Comparison of ENCODE assay signal across 8 mouse cellular contexts in the genomic region with DNA sequence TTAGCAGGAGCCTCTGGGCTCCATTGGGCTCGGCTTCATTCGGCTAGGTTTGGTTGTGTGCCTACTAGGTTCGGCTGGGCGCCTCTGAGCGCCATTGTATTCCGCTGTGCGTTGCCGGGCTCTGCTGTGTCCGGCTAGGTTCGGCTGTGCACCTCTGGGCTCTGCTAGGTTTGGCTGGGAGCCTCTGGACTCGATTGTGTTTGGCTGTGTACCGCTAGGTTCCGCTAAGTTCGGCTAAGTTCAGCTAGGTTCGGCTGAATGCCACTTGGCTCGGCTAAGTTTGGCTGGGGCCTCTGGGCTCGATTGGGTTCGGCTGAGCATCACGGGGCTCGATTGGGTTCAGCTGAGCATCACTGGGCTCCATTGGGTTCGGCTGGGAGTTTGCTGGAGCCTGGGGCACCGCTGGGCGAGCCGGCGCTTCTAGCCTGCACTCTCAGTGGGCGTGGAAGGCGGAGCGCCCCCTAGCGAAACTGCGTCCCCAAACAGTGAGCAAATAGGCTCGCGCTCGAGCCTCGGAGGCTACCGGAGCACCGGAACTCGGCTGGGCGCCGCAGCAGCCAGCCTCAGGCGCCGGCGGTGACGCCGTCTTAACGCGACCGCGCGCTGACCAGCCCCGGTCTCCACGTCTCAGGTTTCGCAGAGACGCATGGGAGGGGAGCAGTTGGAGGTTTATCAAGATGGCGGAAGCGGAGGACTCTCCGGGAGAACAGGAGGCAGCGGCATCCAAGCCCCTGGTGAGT. TPM values are rescaled to one million over a fixed set of nuclear protein-coding genes. Genes with fewer than 3 reads are reported as not detected.
DNase-seq lines count a peak whose midpoint lies in the region; ATAC-seq and TF ChIP-seq lines count a peak whose summit lies in the region.

No protein-coding gene starts in this region.

- intact Hi-C loops in heart, postnatal 36 days (cut with DNase I): loop anchor here (5.0 kb wide), 1 partner anchor 235 kb away; no protein-coding TSS in a partner anchor

- no peaks in the 10 kb centered on the region for H3K9me3 ChIP-seq in ES-E14 (ENCODE audit: control insufficient read depth, insufficient read depth, low read depth, low read length)
- H3K9me3 ChIP-seq in forebrain, embryonic 15.5 days: no peaks in the 10 kb centered on the region
- H3K9me3 ChIP-seq in lung, embryonic 15.5 days: no peaks in the 10 kb centered on the region

- 19% methylated on average over 57 of the region's 57 CpGs for WGBS in forebrain, embryonic 15.5 days
- 15% methylated on average over 57 of the region's 57 CpGs for WGBS in lung, embryonic 15.5 days

- peak overlapping the region; percentile 79 to 94 for H3K4me3 ChIP-seq in ES-E14 (ENCODE audit: insufficient read depth in 1 of 2, low read depth in 1 of 2, low read length in 2 of 2, poor library complexity in 1 of 2, severe bottlenecking in 1 of 2)
- H3K4me3 ChIP-seq in forebrain, embryonic 15.5 days: peak overlapping the region; percentile 63
- H3K4me3 ChIP-seq in lung, embryonic 15.5 days: peak overlapping the region; percentile 65

- no peaks in the 10 kb centered on the region for H3K27me3 ChIP-seq in forebrain, embryonic 15.5 days
- H3K27me3 ChIP-seq in lung, embryonic 15.5 days: no peaks in the 10 kb centered on the region

- H3K27ac ChIP-seq in ES-E14 (ENCODE audit: insufficient read depth, low read depth, low read length, poor library complexity, severe bottlenecking): peak overlapping the region; percentile 77
- H3K27ac ChIP-seq in forebrain, embryonic 15.5 days (replicated peaks): peak overlapping the region; percentile 90
- peak overlapping the region; percentile 96 for H3K27ac ChIP-seq in lung, embryonic 15.5 days

- peak overlapping the region; percentile 87 for H3K9ac ChIP-seq in ES-E14 (ENCODE audit: insufficient read depth, low read depth, low read length, poor library complexity, severe bottlenecking)
- peak overlapping the region; percentile 63 for H3K9ac ChIP-seq in forebrain, embryonic 15.5 days (replicated peaks)
- peak overlapping the region; percentile 72 for H3K9ac ChIP-seq in lung, embryonic 15.5 days

- ATAC-seq in forebrain, embryonic 15.5 days (replicated peaks): peak; percentile 83
- ATAC-seq in lung, embryonic 15.5 days (ENCODE audit: borderline replicate concordance, extremely low read depth, low FRiP score, low TSS enrichment): peak; percentile 90

- peak; percentile 77 for DNase-seq in ES-E14 (ENCODE audit: low read depth, low spot score)
- DNase-seq in cerebellum, adult 11-12 months: peak; percentile 93
- peak; percentile 92 to 94 for DNase-seq in heart, postnatal 36 days
- peak; percentile 90 to 93 for DNase-seq in layer of hippocampus, adult 8-10 months (ENCODE audit: low spot score in 2 of 2)
- DNase-seq in ovary, adult 18-20 months (ENCODE audit: low spot score): peak; percentile 87
- DNase-seq in thymus, postnatal 0 days (ENCODE audit: low spot score): peak; percentile 92

- no peaks in the 10 kb centered on the region; the same call in 1 of the 2 replicates for H3K36me3 ChIP-seq in ES-E14 (ENCODE audit: control insufficient read depth, insufficient read depth, low read length, poor library complexity, severe bottlenecking)
- no peaks in the 10 kb centered on the region for H3K36me3 ChIP-seq in forebrain, embryonic 15.5 days
- peaks cover 9% of the 10 kb centered on the region; the same call in 1 of the 2 replicates for H3K36me3 ChIP-seq in lung, embryonic 15.5 days

- in situ Hi-C loops in ES-E14 (cut with MboI; ENCODE audit: low sequenced_read_pairs in 2 of 2, unreplicated experiment in 2 of 2): loop anchor here in 1 of 2 experiments (25.0 kb wide), 1 partner anchor 225 kb away; no protein-coding TSS in a partner anchor

- peak overlapping the region; percentile 54 for H3K4me2 ChIP-seq in forebrain, embryonic 15.5 days (replicated peaks)
- peak overlapping the region; percentile 62 for H3K4me2 ChIP-seq in lung, embryonic 15.5 days

- H3K4me1 ChIP-seq in ES-E14 (ENCODE audit: control insufficient read depth in 2 of 2, insufficient read depth in 2 of 2, low read length in 2 of 2, poor library complexity in 1 of 2): no peaks in the 10 kb centered on the region; a peak in 1 of 4 replicates
- H3K4me1 ChIP-seq in forebrain, embryonic 15.5 days: peaks cover 11% of the 10 kb centered on the region
- H3K4me1 ChIP-seq in lung, embryonic 15.5 days: no peaks in the 10 kb centered on the region

TF ChIP-seq in ES-E14, 5 proteins besides CTCF, POLR2A, EP300 and RAD21:
- TF ChIP-seq HCFC1 (IDR thresholded peaks at IDR 0.05; ENCODE audit: borderline replicate concordance, insufficient read depth, low read length) (peak; percentile 69; the same call in 1 of the 2 replicates), ZNF384 (IDR thresholded peaks at IDR 0.05; ENCODE audit: low read depth, low read length) (no peak), ZC3H11A (IDR thresholded peaks at IDR 0.05; ENCODE audit: borderline replicate concordance, low read depth, low read length) (0 out of 2 replicates have a peak, but pooled peaks have one; percentile 17)

RNA-seq across cellular contexts. Expression of a gene that starts 1.6 kb away (rescaled TPM):
- 33.7 and 44.9 TPM in 2 replicates for total RNA-seq in ES-E14 (2012; rRNA removed)
- polyA plus RNA-seq in forebrain, embryonic 15.5 days (2015; fragmentation: Nextera tagmentation; extraction: Ambion mirVana): 20.5 and 21.2 TPM in 2 replicates
- total RNA-seq in heart, postnatal 36 days (2021): 10 to 100 TPM; 16.6 to 17.9 TPM
- 10 to 100 TPM; 36.0 to 42.3 (median 39.7) TPM for total RNA-seq in layer of hippocampus, adult 8-10 months (2022)
- polyA plus RNA-seq in lung, embryonic 15.5 days (2015; fragmentation: Nextera tagmentation; extraction: Ambion mirVana): 29.1 and 31.2 TPM in 2 replicates
- 20.8 and 25.1 TPM in 2 replicates for polyA plus RNA-seq in thymus, postnatal 0 days (2015; fragmentation: Nextera tagmentation; extraction: Ambion mirVana)

RNA-seq across cellular contexts. Expression of a gene that starts 46.9 kb away (rescaled TPM):
- total RNA-seq in ES-E14 (2012; rRNA removed): 2.5 and 2.9 TPM in 2 replicates
- 40.8 and 41.7 TPM in 2 replicates for polyA plus RNA-seq in forebrain, embryonic 15.5 days (2015; fragmentation: Nextera tagmentation; extraction: Ambion mirVana)
- 1 to 10 TPM; 7.2 to 8.8 TPM for total RNA-seq in heart, postnatal 36 days (2021)
- 10 to 100 TPM; 36.1 to 47.8 (median 41.4) TPM for total RNA-seq in layer of hippocampus, adult 8-10 months (2022)
- polyA plus RNA-seq in lung, embryonic 15.5 days (2015; fragmentation: Nextera tagmentation; extraction: Ambion mirVana): 16.8 and 17.8 TPM in 2 replicates
- polyA plus RNA-seq in thymus, postnatal 0 days (2015; fragmentation: Nextera tagmentation; extraction: Ambion mirVana): 2.2 and 2.6 TPM in 2 replicates

Comparison
In these comparisons a context has a peak if more than half of its experiments do, and no peak if none do; other contexts are left out.
1. Peak in every context shown above with its lines: DNase-seq, ATAC-seq, H3K4me3 ChIP-seq and H3K27ac ChIP-seq.